Mouse (Mus musculus) embryonic fibroblast, embryonic 13.5 days (primary cell): ENCODE results near the gene Gm17657.

Source experiments
- CTCF ChIP-seq: IDR thresholded peaks from 2 replicates; pipeline ENCODE4 v1.5.1; 2011; ENCODE audit warnings: mild to moderate bottlenecking, control low read depth, low read length, moderate library complexity, borderline replicate concordance; ENCODE audit not compliant: insufficient read depth
- POLR2A ChIP-seq: IDR thresholded peaks from 2 replicates; pipeline ENCODE4 v1.6.1; 2011; ENCODE audit warnings: low read depth, mild to moderate bottlenecking, control low read depth, low read length, moderate library complexity

- TF ChIP-seq CTCF (no peak), POLR2A (peak; percentile 94)
Measured at GRCm38 (mm10) chr17:29490713-29491581, 58.5 kb downstream of the Gm17657 start, which contains the start of gene Pim1.
